Mouse (Mus musculus): Measurements from ENCODE around the gene Gla. TPM values are rescaled to one million over a fixed set of nuclear protein-coding genes. Genes with fewer than 3 reads are reported as not detected.
A peak's percentile ranks its signal among the peaks of the same experiment; 100 is the strongest.

Gene Gla
- polyA plus RNA-seq, 1 experiment from 2014 or later: 8.0 TPM

GRCm38 (mm10) chrX:134619695-134620094, 18.8 kb upstream of the Gla start:
- H3K9me3 ChIP-seq: no peaks in the 10 kb centered on the region
- WGBS: 61% methylated on average over 9 of the region's 9 CpGs

GRCm38 (mm10) chrX:134614306-134614705, 13.4 kb upstream of the Gla start:
- 61% methylated on average over 2 of the region's 2 CpGs for WGBS
- Histone ChIP-seq H3K27me3 (replicated peaks) (0 out of 2 replicates have a peak, but pooled peaks cover 3% of the 10 kb centered on the region), H3K4me2 (replicated peaks) (no peak overlapping the region), H3K27ac (no peak overlapping the region), H3K4me3 (replicated peaks) (no peak overlapping the region), H3K36me3 (no peaks in the 10 kb centered on the region), H3K9ac (no peak overlapping the region), H3K9me3 (no peaks in the 10 kb centered on the region), H3K4me1 (replicated peaks) (no peaks in the 10 kb centered on the region)
- no peak for ATAC-seq

More at GRCm38 (mm10) chrX:134619695-134620094, 18.8 kb upstream of the Gla start:
- H3K4me1 ChIP-seq (replicated peaks): no peaks in the 10 kb centered on the region
- H3K36me3 ChIP-seq: no peaks in the 10 kb centered on the region
- H3K9ac ChIP-seq: no peak overlapping the region
- no peak for ATAC-seq
- no peak overlapping the region for H3K4me2 ChIP-seq (replicated peaks)
- H3K27ac ChIP-seq: no peak overlapping the region
- no peak overlapping the region for H3K4me3 ChIP-seq (replicated peaks)
- H3K27me3 ChIP-seq (replicated peaks): 0 out of 2 replicates have a peak, but pooled peaks cover 3% of the 10 kb centered on the region

- Histone ChIP-seq H3K4me1 (replicated peaks) (no peaks in the 10 kb centered on the region), H3K36me3 (no peaks in the 10 kb centered on the region), H3K27me3 (replicated peaks) (no peaks in the 10 kb centered on the region), H3K9me3 (no peaks in the 10 kb centered on the region), H3K4me2 (replicated peaks) (peak overlapping the region; percentile 54), H3K4me3 (replicated peaks) (peak overlapping the region; percentile 25), H3K27ac (peak overlapping the region; percentile 77), H3K9ac (no peak overlapping the region)
- ATAC-seq: peak; percentile 91
- WGBS: 21% methylated on average over 15 of the region's 15 CpGs
Observed at GRCm38 (mm10) chrX:134612285-134612959, 11.5 kb upstream of the Gla start.

- no peak overlapping the region for H3K27ac ChIP-seq
- H3K9ac ChIP-seq: no peak overlapping the region
- no peak overlapping the region for H3K4me2 ChIP-seq (replicated peaks)
- no peaks in the 10 kb centered on the region for H3K36me3 ChIP-seq
- H3K4me3 ChIP-seq (replicated peaks): no peak overlapping the region
- H3K27me3 ChIP-seq (replicated peaks): no peaks in the 10 kb centered on the region
- H3K4me1 ChIP-seq (replicated peaks): no peaks in the 10 kb centered on the region
- WGBS: 72% methylated on average over 4 of the region's 4 CpGs
- ATAC-seq: no peak
- no peaks in the 10 kb centered on the region for H3K9me3 ChIP-seq
Observed at GRCm38 (mm10) chrX:134610984-134611383, 10.1 kb upstream of the Gla start.

- Histone ChIP-seq H3K9ac (no peak overlapping the region), H3K4me1 (replicated peaks) (no peaks in the 10 kb centered on the region), H3K4me3 (replicated peaks) (no peak overlapping the region), H3K27ac (no peak overlapping the region), H3K27me3 (replicated peaks) (no peaks in the 10 kb centered on the region), H3K36me3 (no peaks in the 10 kb centered on the region), H3K9me3 (no peaks in the 10 kb centered on the region), H3K4me2 (replicated peaks) (no peak overlapping the region)
- whole genome bisulfite sequencing: 36% methylated on average over 4 of the region's 4 CpGs
- ATAC-seq: no peak
Observed at GRCm38 (mm10) chrX:134609472-134609871, 8.5 kb upstream of the Gla start.

GRCm38 (mm10) chrX:134601380-134602120, 625 bp upstream of the Gla start:
- no peaks in the 10 kb centered on the region for H3K27me3 ChIP-seq (replicated peaks)
- ATAC-seq: peak; percentile 87
- H3K4me3 ChIP-seq (replicated peaks): peak overlapping the region; percentile 46
- peak overlapping the region; percentile 51 for H3K9ac ChIP-seq
- H3K4me2 ChIP-seq (replicated peaks): peak overlapping the region; percentile 49
- peak overlapping the region; percentile 84 for H3K27ac ChIP-seq
- 24% methylated on average over 39 of the region's 43 CpGs for WGBS
- no peaks in the 10 kb centered on the region for H3K4me1 ChIP-seq (replicated peaks)
- H3K36me3 ChIP-seq: no peaks in the 10 kb centered on the region
- no peaks in the 10 kb centered on the region for H3K9me3 ChIP-seq

- Histone ChIP-seq H3K9ac (peak overlapping the region; percentile 37; the same call in 1 of the 2 replicates), H3K4me3 (replicated peaks) (peak overlapping the region; percentile 49), H3K4me2 (replicated peaks) (peak overlapping the region; percentile 55), H3K27ac (0 out of 2 replicates have a peak overlapping the region, but pooled peaks have one; percentile 59), H3K36me3 (no peaks in the 10 kb centered on the region), H3K27me3 (replicated peaks) (no peaks in the 10 kb centered on the region), H3K4me1 (replicated peaks) (no peaks in the 10 kb centered on the region), H3K9me3 (no peaks in the 10 kb centered on the region)
- whole genome bisulfite sequencing: 28% methylated on average over 10 of the region's 10 CpGs
- peak; percentile 9 for ATAC-seq
Observed at GRCm38 (mm10) chrX:134599922-134600565, 881 bp downstream of the Gla start.

- WGBS: 46% methylated on average over 5 of the region's 5 CpGs
- H3K4me3 ChIP-seq (replicated peaks): no peak overlapping the region
- no peaks in the 10 kb centered on the region for H3K27me3 ChIP-seq (replicated peaks)
- 0 out of 2 replicates have a peak, but pooled peaks cover 3% of the 10 kb centered on the region for H3K36me3 ChIP-seq
- no peaks in the 10 kb centered on the region for H3K9me3 ChIP-seq
- no peak overlapping the region for H3K4me2 ChIP-seq (replicated peaks)
- H3K4me1 ChIP-seq (replicated peaks): no peaks in the 10 kb centered on the region
- ATAC-seq: peak; percentile 48
- H3K9ac ChIP-seq: no peak overlapping the region
- H3K27ac ChIP-seq: no peak overlapping the region
Observed at GRCm38 (mm10) chrX:134589836-134590235, 11.1 kb downstream of the Gla start.

GRCm38 (mm10) chrX:134588997-134589396, 11.9 kb downstream of the Gla start:
- no peak overlapping the region for H3K27ac ChIP-seq
- 0 out of 2 replicates have a peak, but pooled peaks cover 3% of the 10 kb centered on the region for H3K36me3 ChIP-seq
- WGBS: 81% methylated on average over 3 of the region's 3 CpGs
- H3K4me2 ChIP-seq (replicated peaks): no peak overlapping the region
- ATAC-seq: no peak
- H3K9ac ChIP-seq: no peak overlapping the region
- no peak overlapping the region for H3K4me3 ChIP-seq (replicated peaks)
- no peaks in the 10 kb centered on the region for H3K27me3 ChIP-seq (replicated peaks)
- H3K9me3 ChIP-seq: no peaks in the 10 kb centered on the region
- H3K4me1 ChIP-seq (replicated peaks): no peaks in the 10 kb centered on the region

- H3K4me2 ChIP-seq (replicated peaks): no peak overlapping the region
- H3K9ac ChIP-seq: no peak overlapping the region
- WGBS: 79% methylated on average over 4 of the region's 4 CpGs
- 0 out of 2 replicates have a peak, but pooled peaks cover 3% of the 10 kb centered on the region for H3K36me3 ChIP-seq
- H3K27ac ChIP-seq: no peak overlapping the region
- H3K4me3 ChIP-seq (replicated peaks): no peak overlapping the region
- ATAC-seq: no peak
- H3K4me1 ChIP-seq (replicated peaks): no peaks in the 10 kb centered on the region
- no peaks in the 10 kb centered on the region for H3K9me3 ChIP-seq
- H3K27me3 ChIP-seq (replicated peaks): no peaks in the 10 kb centered on the region
Observed at GRCm38 (mm10) chrX:134588261-134588660, 12.7 kb downstream of the Gla start.

- Histone ChIP-seq H3K4me3 (replicated peaks) (peak overlapping the region; percentile 43), H3K36me3 (0 out of 2 replicates have a peak, but pooled peaks cover 3% of the 10 kb centered on the region), H3K27me3 (replicated peaks) (no peaks in the 10 kb centered on the region), H3K27ac (no peak overlapping the region), H3K9ac (peak overlapping the region; percentile 53), H3K4me2 (replicated peaks) (peak overlapping the region; percentile 51), H3K9me3 (no peaks in the 10 kb centered on the region), H3K4me1 (replicated peaks) (no peaks in the 10 kb centered on the region)
- WGBS: 37% methylated on average over 8 of the region's 8 CpGs
- ATAC-seq: no peak
Observed at GRCm38 (mm10) chrX:134586447-134586846, 14.5 kb downstream of the Gla start.

Data from intestine, embryonic 15.5 days (tissue).